9 mouse cellular contexts compared by ENCODE assay signal in the genomic region with DNA sequence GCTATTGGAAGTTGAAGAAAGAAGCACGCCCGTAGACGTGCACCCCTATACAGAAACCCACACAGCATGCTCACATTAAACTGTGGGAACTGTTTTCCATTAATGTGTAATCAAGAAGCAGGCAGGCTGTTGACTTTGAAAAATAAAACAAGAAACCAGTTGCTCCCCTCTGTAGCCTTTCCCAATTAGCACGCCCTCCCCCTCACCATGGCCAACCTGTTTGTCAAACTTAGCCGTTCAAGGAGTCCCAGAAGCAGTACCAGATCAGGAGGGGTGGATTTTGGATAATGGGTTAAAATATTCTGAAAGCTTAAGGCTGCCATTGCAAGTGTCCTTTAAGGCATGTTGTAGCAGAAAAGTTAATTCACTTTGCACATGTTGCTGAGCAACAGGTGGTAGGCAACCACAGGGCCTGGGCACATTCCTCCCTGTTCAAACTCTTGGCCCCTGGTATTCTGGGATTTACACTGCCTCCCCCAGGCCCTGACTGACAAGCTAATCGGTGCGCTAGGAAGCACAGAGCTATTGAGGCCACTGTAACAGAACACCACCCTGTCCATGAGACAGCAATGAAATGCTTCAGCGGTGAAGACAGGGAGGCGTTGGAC.
DNase-seq lines count a peak whose midpoint lies in the region; ATAC-seq lines count a peak whose summit lies in the region.
"Had no signal": no experiment of that assay in that cellular context is flagged by ENCODE, and none has a peak within 500 bp of the region (broad histone marks: within the 10 kb centered on the region; RNA-seq: fewer than 3 reads in every experiment).

No protein-coding gene starts in this region.

- ATAC-seq in kidney, embryonic 16.5 days (ENCODE audit: low FRiP score, low TSS enrichment) = peak; percentile 97
- ATAC-seq in erythroblast, adult 5-6 weeks (replicated peaks; ENCODE audit: low FRiP score, poor library complexity, severe bottlenecking) = no peak

- H3K9ac ChIP-seq in kidney, embryonic 16.5 days (replicated peaks; ENCODE audit: low read length) = no peak overlapping the region

- H3K27ac ChIP-seq in kidney, embryonic 16.5 days (ENCODE audit: low read length) = peak overlapping the region; percentile 76

- H3K4me2 ChIP-seq in kidney, embryonic 16.5 days (replicated peaks; ENCODE audit: low read depth, low read length) = no peak overlapping the region

- no peaks in the 10 kb centered on the region for H3K27me3 ChIP-seq in kidney, embryonic 16.5 days (ENCODE audit: insufficient read depth, low read length)

- WGBS in kidney, embryonic 16.5 days = 23% methylated on average over 9 of the region's 9 CpGs

- H3K4me3 ChIP-seq in kidney, embryonic 16.5 days (ENCODE audit: low read length) = no peak overlapping the region

- no peaks in the 10 kb centered on the region for H3K36me3 ChIP-seq in kidney, embryonic 16.5 days (ENCODE audit: insufficient read depth, low read length)

- peaks cover 32% of the 10 kb centered on the region for H3K4me1 ChIP-seq in kidney, embryonic 16.5 days (ENCODE audit: insufficient read depth, low read length)

- DNase-seq in adrenal gland, postnatal 14 days = peak; percentile 7
- DNase-seq in adrenal gland, adult 2 months = no peak
- DNase-seq in urinary bladder, postnatal 14 days (ENCODE audit: low spot score) = peak; percentile 32
- no peak for DNase-seq in urinary bladder, postnatal 36 days (ENCODE audit: low spot score in 2 of 2)
- peak; percentile 31 for DNase-seq in yolk sac, embryonic 10.5 days (ENCODE audit: low spot score)
- no peak for DNase-seq in MN1 (ENCODE audit: low spot score)
- DNase-seq: adrenal gland, postnatal 10 days had no signal

- H3K9me3 ChIP-seq in kidney, embryonic 16.5 days (ENCODE audit: low read length) = no peaks in the 10 kb centered on the region

Comparison
In these comparisons a context has a peak if more than half of its experiments do, and no peak if none do; other contexts are left out.
1. DNase-seq: peak in adrenal gland, postnatal 14 days (single experiment), urinary bladder, postnatal 14 days (single experiment) and yolk sac, embryonic 10.5 days (single experiment); none in adrenal gland, adult 2 months (single experiment), urinary bladder, postnatal 36 days (0 of 2) and MN1 (single experiment).